Mouse (Mus musculus) monocyte, adult 2 months (primary cell): ENCODE measurements around the gene Tchhl1.
"Not testable (repeated sequence)": the region's sequence is repeated elsewhere in the genome, so short reads cannot be mapped to it uniquely, and the experiment has no call there.

Experiments
- DNase-seq, 2 experiments: peaks; one replicate each; pipeline ENCODE4 v3.0.0; 2022; ENCODE audit warnings: low spot score in 2 of 2, low read depth in 1 of 2

Tchhl1 gene

DNA sequence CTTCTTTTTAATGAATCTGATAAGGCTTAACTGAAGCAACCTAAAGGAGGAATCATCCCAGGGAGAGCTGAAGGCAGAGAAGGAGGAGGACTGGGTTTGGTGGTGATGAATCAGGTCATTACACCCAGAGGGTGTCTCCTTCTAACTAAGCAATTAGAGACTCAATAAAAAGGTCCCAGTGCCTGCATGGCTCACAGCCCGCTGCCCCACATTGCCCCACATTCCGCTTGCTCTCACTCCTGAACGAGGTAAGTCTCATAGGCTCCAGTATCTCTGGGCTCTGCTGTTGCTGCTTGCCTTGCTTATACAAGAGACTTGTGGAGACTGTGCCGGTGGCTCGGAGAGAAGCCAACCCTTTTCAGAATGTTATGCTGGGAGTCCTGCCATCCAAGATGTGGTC, at the start of gene Tchhl1:
Gene Tchhl1, plus strand, starts transcription at position 194 of the 400 bp plus-strand sequence.
- DNase-seq, result no peak

DNA sequence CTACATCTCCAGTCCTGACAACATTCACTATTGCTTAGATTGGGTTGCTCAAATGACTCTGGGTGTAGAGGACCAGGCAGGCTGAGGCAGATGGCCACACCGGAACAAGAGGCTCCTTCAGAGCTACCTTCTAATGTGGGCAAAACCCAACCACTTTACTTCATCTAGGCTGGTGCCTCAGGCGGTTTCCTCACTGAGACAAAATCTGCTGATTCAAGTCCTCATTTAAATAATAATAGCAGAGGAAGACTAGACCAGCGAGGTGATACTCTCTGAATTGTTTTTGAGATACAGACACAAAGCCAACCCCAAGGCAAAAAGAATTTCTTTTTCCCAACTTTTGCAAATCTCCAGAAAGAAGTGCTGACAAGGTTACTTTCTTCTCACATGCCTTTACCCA, 36.9 kb upstream of the Tchhl1 start:
- DNase-seq, result no peak

DNA sequence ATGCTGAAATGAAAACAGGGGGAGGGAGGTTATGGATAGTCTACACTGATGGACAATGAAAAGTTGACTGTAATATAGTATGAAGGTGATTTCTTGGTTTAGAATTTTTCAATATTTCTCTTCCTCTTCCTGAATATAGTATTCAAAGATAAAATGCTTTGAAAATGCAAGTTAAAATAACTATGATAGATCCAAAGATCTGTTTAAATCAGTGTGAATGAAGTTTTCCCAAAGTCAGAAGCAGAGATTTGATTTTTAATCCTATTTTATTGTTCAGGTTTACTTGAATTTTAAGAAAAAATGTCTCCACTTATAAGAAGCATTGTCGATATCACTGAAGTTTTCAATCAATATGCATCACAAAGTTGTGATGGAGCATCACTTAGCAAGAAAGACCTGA, 26.5 kb upstream of the Tchhl1 start, which contains the start of gene Tchh:
Gene Tchh, plus strand, starts transcription at position 301 of the 400 bp plus-strand sequence.
- DNase-seq, result no peak

DNA sequence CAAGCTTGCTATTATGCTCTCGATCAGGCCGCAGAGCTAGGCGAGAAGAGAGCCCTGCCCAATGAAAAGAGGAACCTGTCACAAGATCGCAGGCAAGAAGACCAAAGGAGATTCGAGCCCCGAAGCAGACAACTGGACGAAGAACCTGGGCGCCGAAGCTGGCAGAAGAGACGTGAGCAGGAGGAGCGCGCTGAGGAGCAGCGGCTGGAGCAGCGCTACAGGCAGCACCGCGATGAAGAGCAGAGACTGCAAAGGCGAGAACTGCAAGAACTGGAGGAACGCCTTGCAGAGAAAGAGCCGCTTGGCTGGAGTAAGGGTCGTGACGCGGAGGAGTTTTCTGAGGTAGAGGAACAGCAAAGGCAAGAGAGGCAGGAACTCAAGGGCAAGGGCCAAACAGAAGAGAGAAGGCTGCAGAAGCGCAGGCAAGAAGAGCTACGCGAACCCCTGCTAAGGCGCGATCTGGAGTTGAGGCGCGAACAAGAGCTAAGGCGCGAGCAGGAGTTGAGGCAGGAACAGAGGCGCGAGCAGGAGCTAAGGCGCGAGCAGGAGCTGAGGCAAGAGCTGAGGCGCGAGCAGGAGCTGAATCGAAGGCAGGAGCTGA, 25.0 kb upstream of the Tchhl1 start:
- peak in 1 of 2 experiments; percentile 38 for DNase-seq

DNA sequence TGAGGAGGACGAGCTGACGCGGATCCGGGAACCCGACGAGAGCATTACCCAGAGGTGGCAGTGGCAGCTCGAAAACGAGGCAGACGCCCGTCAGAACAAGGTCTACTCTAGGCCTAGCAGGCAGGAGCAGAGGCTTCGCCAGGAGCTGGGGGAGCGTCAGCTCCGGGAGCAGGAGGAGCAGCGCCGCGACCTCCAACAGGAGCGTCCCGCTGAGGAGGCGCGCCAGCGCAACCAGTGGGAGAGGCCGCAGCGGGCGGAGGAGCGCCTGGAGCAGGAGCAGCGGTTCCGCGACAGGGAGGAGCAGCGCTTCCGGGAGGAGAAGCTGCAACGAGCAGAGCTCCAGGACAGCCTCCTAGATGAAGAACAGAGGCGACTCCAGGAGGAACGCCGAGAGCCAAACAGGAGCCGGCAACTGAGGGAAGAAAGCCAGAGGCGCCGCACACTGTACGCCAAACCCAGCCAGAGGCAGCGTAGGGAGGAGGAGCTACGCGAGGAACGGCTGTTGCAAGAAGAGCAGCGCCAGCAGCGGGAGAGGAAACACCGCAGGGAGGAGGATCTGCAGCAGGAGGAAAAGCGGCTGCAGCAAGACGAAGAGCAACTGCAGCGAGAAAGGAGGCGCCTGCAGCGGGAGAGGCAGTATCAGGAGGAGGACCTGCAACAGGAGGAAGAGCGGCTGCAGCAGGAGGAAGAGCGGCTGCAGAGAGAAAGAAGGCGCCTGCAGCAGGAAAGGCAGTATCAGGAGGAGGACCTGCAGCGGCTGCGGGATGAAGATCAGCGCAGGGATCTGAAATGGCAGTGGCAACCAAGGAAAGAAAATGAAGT, 24.0 kb upstream of the Tchhl1 start:
- peak in 1 of 2 experiments; percentile 44 for DNase-seq

DNA sequence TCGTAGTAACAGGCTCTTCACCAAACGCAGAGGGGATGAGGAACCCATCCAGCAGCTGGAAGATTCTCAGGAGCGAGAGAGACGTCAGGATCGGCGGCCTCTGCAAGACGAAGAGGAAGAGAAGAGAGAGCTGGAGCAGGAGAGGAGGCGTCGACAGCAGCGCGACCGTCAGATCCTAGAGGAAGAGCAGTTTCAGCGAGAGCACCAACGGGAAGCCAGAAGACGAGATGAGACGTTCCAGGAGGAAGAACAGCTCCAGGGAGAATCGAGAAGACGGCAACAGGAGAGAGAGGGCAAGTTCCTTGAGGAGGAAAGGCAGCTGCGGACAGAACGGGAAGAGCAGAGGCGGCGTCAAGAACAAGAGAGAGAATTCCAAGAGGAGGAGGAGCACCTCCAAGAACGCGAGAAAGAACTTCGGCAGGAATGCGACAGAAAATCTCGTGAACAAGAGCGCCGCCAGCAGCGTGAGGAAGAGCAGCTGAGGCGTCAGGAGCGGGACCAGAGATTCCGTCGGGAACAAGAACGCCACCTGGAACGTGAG, 23.3 kb upstream of the Tchhl1 start:
- DNase-seq, result no peak

DNA sequence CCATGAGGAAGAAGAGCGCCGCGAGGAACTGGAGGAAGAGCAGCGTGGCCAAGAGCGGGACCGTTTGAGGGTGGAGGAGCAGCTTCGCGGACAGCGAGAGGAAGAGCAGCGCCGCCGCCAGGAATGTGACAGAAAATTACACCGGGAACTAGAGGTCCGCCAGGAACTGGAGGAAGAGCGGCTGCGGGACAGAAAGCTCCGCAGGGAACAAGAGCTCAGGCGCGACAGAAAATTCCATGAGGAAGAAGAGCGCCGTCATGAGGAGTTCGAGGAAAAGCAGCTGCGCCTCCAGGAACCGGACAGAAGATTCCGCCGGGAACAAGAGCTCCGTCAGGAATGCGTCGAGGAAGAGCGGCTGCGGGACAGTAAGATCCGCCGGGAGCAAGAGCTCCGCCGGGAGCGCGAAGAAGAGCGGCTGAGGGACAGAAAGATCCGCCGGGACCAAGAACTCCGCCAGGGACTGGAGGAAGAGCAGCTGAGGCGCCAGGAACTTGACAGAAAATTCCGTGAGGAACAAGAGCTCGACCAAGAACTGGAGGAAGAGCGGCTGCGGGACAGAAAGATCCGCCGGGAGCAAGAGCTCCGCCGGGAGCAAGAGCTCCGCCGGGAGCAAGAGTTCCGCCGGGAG, 22.3 kb upstream of the Tchhl1 start:
- DNase-seq, result no peak

DNA sequence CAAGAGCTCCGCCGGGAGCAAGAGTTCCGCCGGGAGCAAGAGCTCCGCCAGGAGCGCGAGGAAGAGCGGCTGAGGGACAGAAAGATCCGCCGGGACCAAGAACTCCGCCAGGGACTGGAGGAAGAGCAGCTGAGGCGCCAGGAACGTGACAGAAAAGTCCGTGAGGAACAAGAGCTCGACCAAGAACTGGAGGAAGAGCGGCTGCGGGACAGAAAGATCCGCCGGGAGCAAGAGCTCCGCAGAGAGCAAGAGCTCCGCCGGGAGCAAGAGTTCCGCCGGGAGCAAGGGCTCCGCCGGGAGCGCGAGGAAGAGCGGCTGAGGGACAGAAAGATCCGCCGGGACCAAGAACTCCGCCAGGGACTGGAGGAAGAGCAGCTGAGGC, 21.8 kb upstream of the Tchhl1 start:
- not testable (repeated sequence) for DNase-seq

DNA sequence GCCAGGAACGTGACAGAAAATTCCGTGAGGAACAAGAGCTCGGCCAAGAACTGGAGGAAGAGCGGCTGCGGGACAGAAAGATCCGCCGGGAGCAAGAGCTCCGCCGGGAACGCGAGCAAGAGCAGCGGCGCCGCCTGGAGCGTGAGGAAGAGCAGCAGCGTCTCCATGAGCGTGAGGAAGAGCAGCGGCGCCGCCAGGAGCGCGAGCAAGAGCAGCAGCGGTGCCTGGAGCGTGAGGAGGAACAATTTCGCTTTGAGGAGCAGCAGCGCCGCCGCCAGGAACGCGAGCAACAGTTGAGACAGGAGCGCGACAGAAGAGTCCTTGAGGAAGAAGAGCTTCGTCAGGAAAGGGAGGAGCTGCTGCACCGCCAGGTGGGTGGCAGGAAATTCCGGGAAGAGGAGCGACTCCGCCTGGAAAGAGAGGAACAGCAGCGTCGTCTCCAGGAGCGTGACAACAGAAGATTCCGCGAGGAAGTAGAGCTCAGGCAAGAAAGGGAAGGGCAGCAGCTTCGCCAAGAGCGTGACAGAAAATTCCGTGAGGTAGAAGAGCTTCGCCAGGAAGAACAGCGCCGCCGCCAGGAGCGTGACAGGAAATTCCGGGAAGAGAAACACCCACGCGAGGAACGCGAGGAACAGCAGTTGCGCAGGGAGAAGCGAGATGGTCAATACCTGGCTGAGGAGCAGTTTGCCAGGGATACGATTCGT, 21.3 kb upstream of the Tchhl1 start:
- no peak for DNase-seq

DNA sequence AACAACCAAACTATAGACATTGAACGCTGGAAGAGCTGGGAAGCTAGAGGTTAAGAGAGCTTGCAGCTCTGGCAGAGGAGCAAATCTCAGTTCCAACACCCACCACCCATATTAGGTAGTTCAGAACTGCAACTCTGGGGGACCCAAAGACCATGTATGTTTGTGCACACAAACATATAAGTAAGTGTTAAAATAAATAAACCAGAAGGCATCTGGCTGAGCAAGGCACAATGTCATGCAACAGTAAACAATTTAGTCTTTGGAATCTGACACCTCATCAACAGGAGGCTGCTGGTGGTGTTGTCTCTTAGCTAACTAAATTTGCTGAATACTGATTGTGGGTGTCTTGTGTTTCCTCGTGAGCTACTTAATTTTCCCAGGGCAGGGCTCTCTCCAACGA, 2.0 kb upstream of the Tchhl1 start:
- DNase-seq, result no peak

DNA sequence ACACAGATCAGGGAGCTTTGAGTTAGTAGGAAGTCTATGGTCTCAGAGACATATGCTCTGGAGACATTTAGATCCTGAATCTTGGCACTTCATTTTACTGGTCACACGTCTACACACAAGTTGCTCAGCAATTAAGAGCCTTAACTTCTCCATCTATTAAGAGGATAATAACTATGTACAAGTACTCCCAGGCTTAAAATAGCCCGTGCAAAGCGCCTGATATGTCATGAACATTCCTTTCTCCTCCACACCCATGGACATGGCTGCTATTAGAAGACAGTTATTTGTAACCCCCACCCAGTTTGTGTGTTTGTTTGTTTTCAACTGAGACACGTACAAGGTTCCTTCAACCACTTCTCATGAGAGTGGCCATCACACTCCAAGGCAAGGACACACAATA, 1.4 kb upstream of the Tchhl1 start:
- DNase-seq, result no peak

DNA sequence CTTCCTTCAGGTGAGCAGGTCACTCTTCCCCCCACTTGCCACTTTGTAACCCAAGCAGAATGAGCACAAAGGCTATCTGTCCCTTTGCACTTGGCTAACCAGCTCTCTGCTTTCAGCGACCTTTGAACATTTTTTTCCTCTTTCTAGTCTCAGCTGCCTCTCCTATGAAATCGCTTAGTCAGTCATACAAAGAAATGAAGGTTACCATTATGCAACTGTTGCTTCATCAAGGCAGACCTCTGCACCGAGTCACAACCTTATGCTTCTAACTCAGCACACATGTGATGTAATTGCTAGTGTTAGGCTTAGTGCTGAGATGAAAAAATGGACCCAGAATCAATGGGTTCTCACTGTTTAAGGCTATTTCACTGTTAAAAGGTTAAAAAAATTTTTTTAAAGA, 1.1 kb downstream of the Tchhl1 start:
- DNase-seq, result no peak

DNA sequence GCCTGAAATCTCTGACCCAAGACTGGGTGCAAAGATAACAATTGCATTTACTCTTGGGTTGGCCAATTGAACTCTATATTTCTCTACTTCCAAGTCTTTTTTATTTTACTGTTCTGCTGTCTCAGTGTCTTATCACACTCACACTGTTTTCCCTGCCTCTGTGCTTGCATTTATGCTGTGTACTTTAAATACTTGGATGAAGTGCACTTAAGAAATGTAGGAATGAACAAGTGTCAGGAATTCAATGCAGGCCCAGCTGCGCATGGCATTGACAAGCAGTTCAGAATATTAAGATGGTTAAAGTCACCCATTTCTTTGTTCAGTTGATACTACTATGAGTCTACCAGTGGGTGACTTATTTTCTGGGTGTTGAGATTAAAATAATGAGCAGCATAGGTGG, 11.5 kb downstream of the Tchhl1 start:
- DNase-seq, result no peak

DNA sequence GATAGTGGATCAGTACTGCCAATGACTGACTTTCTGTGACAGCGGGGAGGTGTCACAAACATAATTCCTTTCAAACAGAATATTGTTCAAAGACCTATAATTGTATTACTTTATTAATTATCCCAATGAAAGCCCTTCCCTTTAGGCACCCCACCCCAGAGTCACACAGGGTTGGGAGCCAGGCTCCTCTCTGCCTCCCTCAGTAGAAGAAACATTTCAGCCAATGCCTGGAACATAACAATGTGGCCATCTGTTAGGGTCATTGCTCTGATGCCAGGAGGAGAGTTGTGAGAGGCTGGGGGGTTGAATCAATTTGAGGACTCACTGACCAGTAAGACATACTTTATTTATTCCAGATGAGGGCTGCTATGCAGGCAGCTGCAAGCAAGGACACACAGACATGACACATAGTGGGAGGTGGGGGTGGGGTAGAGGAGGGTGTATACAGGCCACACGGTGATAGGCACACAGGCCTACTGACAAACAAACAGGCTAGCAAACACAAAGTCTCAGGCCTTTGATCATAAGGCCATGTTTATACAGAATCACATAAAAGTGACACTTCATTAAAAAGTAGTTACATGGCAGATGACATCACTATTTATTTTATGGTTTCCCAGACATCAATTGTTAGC, 13.5 kb downstream of the Tchhl1 start:
- no peak for DNase-seq

DNA sequence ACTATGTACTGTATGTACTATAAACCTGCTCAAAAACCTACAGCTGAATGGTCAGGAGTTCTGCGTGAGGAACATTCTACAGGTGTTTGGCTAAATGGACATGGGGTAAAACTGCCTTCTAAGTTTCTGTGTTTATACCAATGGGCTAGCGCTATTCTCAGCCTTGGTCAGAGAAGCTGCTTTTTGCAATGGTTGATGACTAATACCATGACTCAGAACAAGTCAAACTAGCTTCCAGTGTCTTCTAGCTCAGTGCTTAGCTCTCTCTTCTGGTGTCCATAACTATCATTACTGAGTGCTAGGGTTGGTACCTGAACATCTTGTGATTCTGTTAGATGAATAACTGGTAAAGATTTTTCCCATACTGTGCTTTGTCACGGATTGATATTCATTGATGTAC, 17.1 kb downstream of the Tchhl1 start:
- no peak for DNase-seq

DNA sequence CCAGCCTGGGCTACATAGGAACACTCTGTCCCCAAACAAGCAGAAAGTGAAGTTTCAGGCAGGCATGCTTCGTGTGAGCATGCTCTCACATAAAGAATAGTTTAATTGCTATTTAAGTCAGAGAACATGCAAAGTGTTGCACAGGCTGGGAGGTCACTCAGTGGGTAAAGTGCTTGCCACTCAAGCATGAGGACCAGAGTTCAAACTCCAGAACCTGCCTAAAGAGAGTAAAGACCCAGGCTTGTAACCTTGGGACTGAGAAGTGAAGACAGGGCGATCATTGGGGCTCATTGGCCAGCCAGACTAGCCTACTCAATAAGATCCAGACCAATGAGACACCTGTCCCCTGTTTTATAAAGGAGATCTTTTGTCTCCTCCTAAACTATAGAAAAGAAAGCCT, 20.0 kb downstream of the Tchhl1 start:
- DNase-seq, result no peak

DNA sequence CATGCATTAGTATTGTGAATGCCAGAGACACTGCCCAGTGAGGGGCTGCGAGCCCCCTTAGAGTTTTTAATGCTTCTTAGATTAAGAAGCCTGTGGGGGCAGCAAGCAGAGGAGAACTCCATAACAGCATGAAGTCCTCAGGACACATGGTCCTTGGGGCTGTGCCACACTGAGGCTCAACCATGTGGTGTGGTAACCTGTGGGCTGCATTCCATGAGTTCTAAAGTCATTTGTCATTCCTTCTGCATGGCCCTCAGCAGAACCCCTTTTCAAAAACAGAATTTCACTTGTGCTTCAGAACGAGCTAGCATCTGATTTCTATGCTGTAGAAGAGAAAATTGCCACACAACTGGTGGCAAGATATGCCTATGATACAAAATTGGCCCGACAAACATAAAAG, 23.6 kb downstream of the Tchhl1 start:
- DNase-seq, result no peak

DNA sequence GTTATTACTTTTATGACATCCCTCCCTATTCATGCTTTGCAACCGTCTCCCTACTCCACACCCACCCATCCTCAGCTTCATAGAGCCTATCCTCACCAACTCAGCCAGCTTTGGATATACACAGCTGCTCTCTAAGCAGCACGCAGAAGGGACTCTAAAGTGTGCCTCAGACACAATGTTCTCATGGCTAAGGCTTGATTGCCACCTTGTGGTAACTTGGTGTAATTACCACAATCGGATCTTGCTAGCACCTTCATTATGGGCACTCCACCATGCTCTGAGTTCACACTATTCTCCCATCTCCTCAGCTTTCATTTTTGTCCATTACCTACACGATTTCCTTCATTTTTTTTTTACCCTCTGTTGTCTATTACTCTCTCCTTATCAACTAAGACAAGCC, 25.4 kb downstream of the Tchhl1 start:
- DNase-seq, result peak in 1 of 2 experiments; percentile 6

DNA sequence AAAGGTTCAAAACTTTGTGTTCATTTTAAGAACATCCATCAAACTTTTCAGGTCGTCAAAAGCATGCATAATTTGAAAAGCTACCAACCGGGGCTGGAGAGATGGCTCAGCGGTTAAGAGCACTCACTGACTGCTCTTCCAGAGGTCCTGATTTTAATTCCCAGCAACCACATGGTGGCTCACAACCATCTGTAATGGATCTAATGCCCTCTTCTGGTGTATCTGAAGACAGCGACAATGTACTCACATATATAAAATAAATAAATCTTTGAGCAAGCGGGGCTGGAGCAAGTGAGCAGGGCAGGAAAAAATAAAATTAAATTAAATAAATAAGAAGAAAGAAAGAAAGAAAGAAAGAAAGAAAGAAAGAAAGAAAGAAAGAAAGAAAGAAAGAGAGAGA, 26.2 kb downstream of the Tchhl1 start:
- DNase-seq, result not testable (repeated sequence)

DNA sequence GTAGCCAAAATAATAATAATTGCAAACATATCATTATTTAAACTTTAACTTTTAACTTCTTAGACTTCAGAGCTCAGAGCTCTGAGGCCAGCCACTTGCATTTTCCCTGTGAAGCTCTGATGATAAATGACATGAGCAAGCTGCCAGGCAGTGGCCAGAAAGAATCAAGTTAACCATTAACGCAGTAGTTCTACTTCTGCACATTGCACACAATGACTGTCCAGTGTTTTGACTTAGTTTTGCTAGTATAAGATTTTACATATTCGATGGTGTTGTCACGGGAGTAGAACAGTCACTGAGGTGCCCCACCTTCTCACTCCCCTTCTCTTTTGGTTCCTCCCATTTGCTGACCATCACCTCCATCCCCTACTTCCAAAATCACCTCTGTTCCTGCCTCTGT, 28.6 kb downstream of the Tchhl1 start:
- no peak for DNase-seq

DNA sequence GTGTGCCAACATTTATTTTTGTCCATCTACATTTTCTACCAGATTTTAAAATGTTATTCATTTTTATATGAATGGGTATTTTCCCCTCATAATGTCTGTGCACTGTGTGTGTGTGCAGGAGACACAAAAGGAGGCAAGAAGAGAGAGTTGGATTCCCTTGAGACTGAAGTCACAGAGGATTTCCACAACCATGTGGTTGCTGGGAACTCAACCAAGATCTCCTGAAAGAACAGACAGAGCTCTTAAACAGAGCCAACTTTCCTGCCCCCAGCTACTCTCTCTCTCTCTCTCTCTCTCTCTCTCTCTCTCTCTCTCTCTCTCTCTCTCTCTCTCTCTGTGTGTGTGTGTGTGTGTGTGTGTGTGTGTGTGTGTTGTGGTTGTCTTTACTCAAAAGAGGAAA, 30.6 kb downstream of the Tchhl1 start:
- no peak for DNase-seq
